Mouse (Mus musculus) embryonic facial prominence, embryonic 11.5 days (tissue): ENCODE measurements around the gene Klhl8. TPM values are rescaled to one million over a fixed set of nuclear protein-coding genes. Genes with fewer than 3 reads are reported as not detected.
"Not testable (repeated sequence)": the region's sequence is repeated elsewhere in the genome, so short reads cannot be mapped to it uniquely, and the experiment has no call there.

Experiments used
- ATAC-seq: fragments of 200-750 bp; cut with Nextera tagmentation; replicated peaks from 2 replicates; pipeline ENCODE4 v1.8.0; 2017; ENCODE audit warnings: low read depth; ENCODE audit not compliant: insufficient number of reproducible peaks, low FRiP score, low TSS enrichment
- DNase-seq: peaks from one replicate; pipeline ENCODE4 v3.0.0-alpha.2; 2015; ENCODE audit warnings: low spot score
- H3K27ac ChIP-seq: fragments of 300-500 bp; sonication (generic); replicated peaks from 2 replicates; pipeline ENCODE4 v1.5.1; 2014; ENCODE audit warnings: mild to moderate bottlenecking, low read depth, low read length, control low read depth
- H3K27me3 ChIP-seq: fragments of 300-500 bp; sonication (generic); 2 replicates; pipeline ENCODE4 v1.6.1; 2014; ENCODE audit warnings: mild to moderate bottlenecking, low read length, moderate library complexity, mixed read lengths; ENCODE audit not compliant: control insufficient read depth, insufficient read depth
- H3K36me3 ChIP-seq: fragments of 300-500 bp; sonication (generic); replicated peaks from 2 replicates; pipeline ENCODE4 v1.6.1; 2014; ENCODE audit warnings: low read depth, mild to moderate bottlenecking, low read length, moderate library complexity, mixed read lengths; ENCODE audit not compliant: control insufficient read depth, insufficient read depth
- H3K4me1 ChIP-seq: fragments of 300-500 bp; sonication (generic); 2 replicates; pipeline ENCODE4 v1.6.1; 2014; ENCODE audit warnings: low read length, mixed read lengths; ENCODE audit not compliant: control insufficient read depth, insufficient read depth
- H3K4me2 ChIP-seq: fragments of 300-500 bp; sonication (generic); 2 replicates; pipeline ENCODE4 v1.6.1; 2014; ENCODE audit warnings: low read depth, mild to moderate bottlenecking, control low read depth, low read length, moderate library complexity
- H3K4me3 ChIP-seq: fragments of 300-500 bp; sonication (generic); 2 replicates; pipeline ENCODE4 v1.5.1; 2014; ENCODE audit warnings: low read depth, low read length, control low read depth
- H3K9ac ChIP-seq: fragments of 300-500 bp; sonication (generic); replicated peaks from 2 replicates; pipeline ENCODE4 v1.6.1; 2014; ENCODE audit warnings: mild to moderate bottlenecking, control low read depth, low read length
- H3K9me3 ChIP-seq: fragments of 300-500 bp; sonication (generic); replicated peaks from 2 replicates; pipeline ENCODE4 v1.6.1; 2016; ENCODE audit warnings: mild to moderate bottlenecking, low read length, inconsistent platforms, mixed read lengths; ENCODE audit not compliant: control insufficient read depth
- WGBS: fragments of 180-500 bp; shearing (Covaris S2); extraction: QIAGEN DNeasy Blood & Tissue Kit; methylation state at CpG from one replicate; pipeline ENCODE4 v1.1.7; 2014; 5-methylcytosine and 5-hydroxymethylcytosine counted together
- polyA plus RNA-seq: library from polyadenylated mRNA; unstranded; fragments of >200 nt; fragmentation: Nextera tagmentation; extraction: Ambion mirVana; gene quantifications from 2 replicates; pipeline ENCODE4 v1.2.1, GENCODE M21; 2014

Klhl8 gene
- polyA plus RNA-seq = 13.4 and 14.4 TPM in 2 replicates

DNA sequence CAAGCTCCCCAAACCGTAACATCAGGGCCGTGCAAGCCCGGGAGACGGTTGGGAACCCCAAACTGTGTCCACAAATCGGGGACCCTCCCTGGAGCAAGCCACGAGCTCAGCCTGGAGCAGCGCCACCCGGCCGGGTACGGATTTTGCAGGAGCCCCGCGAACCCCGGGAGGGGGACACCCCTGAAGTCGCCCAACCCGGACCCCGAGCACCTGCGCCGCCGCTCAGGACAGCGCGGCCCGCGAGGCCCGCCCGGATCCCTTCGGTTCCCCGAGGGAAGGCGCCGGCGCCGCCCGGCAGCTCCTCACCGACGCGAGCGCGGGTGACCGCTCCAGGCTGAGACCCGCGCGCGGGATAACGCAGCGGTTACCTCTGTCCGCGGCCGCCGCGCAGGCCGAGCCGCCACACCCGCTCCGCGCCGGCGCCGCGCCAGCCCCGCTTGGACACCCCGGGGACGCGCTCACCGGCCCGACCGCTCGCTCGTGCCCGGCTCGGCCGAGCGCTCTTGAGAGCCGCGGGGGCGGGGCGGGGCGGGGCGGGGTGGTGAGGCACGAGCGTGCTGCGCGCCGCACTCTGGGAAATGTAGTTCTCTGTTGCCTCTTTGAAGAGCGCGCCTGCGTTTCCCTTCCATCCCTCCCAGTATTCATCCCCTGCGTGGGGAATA lies at the start of gene Klhl8:
Gene Klhl8, minus strand, starts transcription at position 512 of the 662 bp plus-strand sequence.
- Histone ChIP-seq H3K27ac (no peak within 1 kb of the TSS), H3K4me1 (no peaks in the 10 kb centered on the region), H3K27me3 (no peaks in the 10 kb centered on the region), H3K36me3 (no peaks in the 10 kb centered on the region), H3K9me3 (no peaks in the 10 kb centered on the region), H3K9ac (peak within 1 kb of the TSS; percentile 72), H3K4me2 (peak within 1 kb of the TSS; percentile 71), H3K4me3 (peak within 1 kb of the TSS; percentile 67)
- DNase-seq (peak; percentile 95), ATAC-seq (peak; percentile 94)
- under 1% methylated on average over 76 of the region's 86 CpGs for WGBS

DNA sequence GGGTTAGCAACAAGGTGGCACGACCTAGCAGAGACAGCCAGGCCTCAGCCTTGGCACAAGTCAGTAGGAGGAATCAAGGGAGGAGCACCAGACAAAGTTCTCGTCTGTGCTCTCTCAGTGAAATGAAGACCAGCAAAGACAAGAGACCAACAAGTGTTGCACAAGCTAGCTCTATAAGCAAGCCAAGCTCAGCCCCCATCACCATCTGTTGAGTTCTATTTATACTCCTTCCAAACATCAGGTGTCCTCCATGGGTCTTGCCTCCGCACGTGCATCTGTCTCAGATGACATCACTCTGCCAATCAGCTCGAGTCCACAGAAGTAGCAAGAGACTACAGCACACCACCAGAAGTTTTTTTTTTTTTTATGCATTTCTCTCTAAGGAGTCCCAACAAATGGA lies 43.6 kb upstream of the Klhl8 start:
- no peak overlapping the region for H3K4me3 ChIP-seq
- H3K9ac ChIP-seq = no peak overlapping the region
- ATAC-seq = no peak
- 82% methylated on average over 5 of the region's 5 CpGs for WGBS
- no peak overlapping the region for H3K4me2 ChIP-seq
- H3K27ac ChIP-seq = no peak overlapping the region
- no peaks in the 10 kb centered on the region for H3K27me3 ChIP-seq
- no peak for DNase-seq
- no peaks in the 10 kb centered on the region for H3K4me1 ChIP-seq
- H3K9me3 ChIP-seq = no peaks in the 10 kb centered on the region
- no peaks in the 10 kb centered on the region for H3K36me3 ChIP-seq

DNA sequence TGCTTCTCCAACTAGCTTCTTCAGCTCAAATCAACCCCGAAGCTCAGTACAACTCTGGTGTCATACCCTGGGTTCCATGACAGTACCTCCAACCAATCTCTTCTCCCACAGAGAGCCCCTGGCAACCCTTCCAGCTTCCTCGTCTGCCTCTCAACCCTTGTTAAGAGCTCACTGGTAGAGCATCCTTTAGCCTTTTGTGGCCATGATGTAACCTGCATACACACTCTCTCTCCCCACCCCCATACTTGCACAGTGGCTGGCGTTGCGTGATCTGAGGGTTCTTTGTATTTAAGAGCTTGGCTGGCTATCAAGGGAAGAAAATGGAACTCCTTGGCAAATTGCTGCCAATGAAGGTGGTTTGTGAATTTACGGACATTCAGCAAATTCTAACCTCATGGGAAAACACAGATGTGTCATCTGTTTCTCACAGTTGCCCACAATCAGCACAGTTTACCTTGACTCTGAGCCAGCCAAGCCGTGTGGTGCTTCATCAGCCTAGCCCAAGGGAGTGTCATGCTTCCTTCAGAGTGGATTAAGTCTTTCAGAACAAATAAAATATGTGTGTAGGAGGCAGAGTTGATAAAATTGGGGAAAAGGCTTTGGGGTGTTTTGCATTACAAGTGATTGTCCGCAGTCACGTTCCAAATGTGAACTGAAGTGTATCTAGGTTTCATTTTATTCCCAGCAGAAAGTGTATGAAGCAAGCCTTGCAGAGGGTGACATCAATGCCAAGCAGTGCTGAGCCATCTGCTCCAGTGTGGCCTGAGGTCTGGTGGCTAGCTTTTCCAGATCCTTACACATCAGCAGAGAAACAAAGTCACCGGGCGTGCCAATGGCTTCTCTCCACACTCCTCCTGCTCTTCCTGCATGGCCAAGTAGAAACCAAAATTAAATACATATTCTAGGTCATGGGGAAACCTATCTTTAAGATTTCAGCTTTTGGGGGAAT lies 42.4 kb upstream of the Klhl8 start:
- DNase-seq = no peak
- no peaks in the 10 kb centered on the region for H3K9me3 ChIP-seq
- H3K9ac ChIP-seq = no peak overlapping the region
- no peak overlapping the region for H3K4me2 ChIP-seq
- H3K4me1 ChIP-seq = no peaks in the 10 kb centered on the region
- no peaks in the 10 kb centered on the region for H3K36me3 ChIP-seq
- H3K27me3 ChIP-seq = no peaks in the 10 kb centered on the region
- no peak overlapping the region for H3K27ac ChIP-seq
- no peak for ATAC-seq
- H3K4me3 ChIP-seq = no peak overlapping the region
- 87% methylated on average over 10 of the region's 10 CpGs for WGBS

DNA sequence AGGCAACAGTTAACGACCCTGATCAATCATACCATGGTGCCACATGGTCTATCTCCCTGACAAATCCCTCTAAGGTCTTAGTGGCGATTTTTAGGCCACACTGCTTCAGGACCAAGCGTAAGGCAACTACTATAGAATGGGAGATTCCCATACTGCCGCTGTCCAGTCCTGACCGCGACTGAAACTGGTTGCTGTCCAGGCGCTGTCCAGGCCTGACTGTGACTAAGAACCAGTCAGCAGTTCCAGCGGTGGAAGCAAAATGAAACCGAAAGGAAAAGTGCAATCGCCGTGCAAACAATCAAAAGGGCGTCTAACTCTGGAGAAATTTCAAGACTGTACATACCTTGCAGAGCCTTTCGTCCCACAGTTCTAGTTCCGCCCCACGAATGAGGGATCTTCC lies 39.1 kb upstream of the Klhl8 start:
- 91% methylated on average over 15 of the region's 15 CpGs for WGBS
- not testable (repeated sequence) for H3K9ac ChIP-seq, H3K4me2 ChIP-seq, H3K4me1 ChIP-seq, H3K27me3 ChIP-seq, ATAC-seq, H3K4me3 ChIP-seq, H3K36me3 ChIP-seq, H3K27ac ChIP-seq, H3K9me3 ChIP-seq, DNase-seq

DNA sequence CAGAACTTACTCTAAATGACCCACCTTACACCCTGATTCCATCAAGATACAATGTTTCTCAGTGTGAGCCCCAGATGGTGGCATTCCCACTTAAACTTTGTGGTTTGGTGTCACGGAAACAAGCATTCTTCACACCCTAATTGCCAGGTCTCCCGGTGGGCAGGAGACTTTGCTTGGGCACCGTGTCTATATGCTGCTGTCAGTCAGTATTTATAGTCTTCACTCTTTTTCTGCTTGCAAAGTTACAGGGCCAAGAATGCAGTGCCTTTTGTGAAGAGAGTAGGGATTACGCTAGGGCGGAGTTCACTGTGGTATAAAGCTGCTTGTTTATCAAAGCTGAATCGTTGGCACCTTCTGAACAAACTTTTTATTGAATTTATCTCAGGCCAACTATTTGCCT lies 32.1 kb upstream of the Klhl8 start:
- no peaks in the 10 kb centered on the region for H3K27me3 ChIP-seq
- H3K9me3 ChIP-seq = no peaks in the 10 kb centered on the region
- ATAC-seq (no peak), DNase-seq (no peak)
- no peak overlapping the region for H3K4me2 ChIP-seq
- no peak overlapping the region for H3K9ac ChIP-seq
- 55% methylated on average over 6 of the region's 6 CpGs for WGBS
- no peaks in the 10 kb centered on the region for H3K4me1 ChIP-seq
- H3K4me3 ChIP-seq = no peak overlapping the region
- H3K27ac ChIP-seq = no peak overlapping the region
- no peaks in the 10 kb centered on the region for H3K36me3 ChIP-seq

DNA sequence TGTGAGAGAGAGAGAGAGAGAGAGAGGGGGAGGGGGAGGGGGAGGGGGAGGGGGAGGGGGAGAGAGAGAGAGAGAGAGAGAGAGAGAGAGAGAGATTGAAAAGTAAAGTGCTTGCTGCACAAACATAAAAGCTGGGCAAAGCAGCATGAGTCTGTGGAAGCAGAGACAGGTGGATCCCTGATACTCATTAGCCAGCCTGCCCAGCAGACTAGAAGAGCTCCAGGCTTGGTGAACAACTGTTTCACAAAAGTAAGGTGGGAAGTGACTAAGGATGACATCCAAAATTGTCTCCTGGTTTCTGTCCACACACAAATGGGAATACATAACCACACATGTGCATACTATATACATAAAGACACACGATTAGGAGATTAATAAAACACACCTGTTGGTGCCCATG lies 28.8 kb upstream of the Klhl8 start:
- Histone ChIP-seq H3K9me3 (no peaks in the 10 kb centered on the region), H3K27ac (no peak overlapping the region)
- 73% methylated on average over 1 of the region's 1 CpGs for WGBS

DNA sequence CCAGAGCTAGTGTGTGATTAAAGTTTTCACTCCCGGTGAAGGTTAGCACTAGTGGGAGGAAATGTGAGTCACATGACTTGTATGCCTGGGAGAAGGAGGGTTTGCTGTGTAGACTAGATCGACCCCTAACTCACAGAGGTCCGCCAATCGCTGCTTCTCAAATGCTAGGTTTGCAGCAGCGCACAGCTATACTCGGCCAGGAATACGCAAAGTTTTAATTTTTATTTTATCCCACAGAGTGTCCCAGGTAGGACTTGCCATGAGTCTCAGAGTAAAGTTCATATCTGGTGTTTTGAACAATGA lies 28.2 kb upstream of the Klhl8 start:
- no peak overlapping the region for H3K27ac ChIP-seq
- H3K4me1 ChIP-seq = no peaks in the 10 kb centered on the region
- H3K4me3 ChIP-seq = no peak overlapping the region
- DNase-seq (no peak), ATAC-seq (0 out of 2 replicates have a peak, but pooled peaks have one; percentile 30)
- 74% methylated on average over 7 of the region's 7 CpGs for WGBS
- no peaks in the 10 kb centered on the region for H3K36me3 ChIP-seq
- no peak overlapping the region for H3K4me2 ChIP-seq
- H3K27me3 ChIP-seq = no peaks in the 10 kb centered on the region
- H3K9ac ChIP-seq = no peak overlapping the region
- H3K9me3 ChIP-seq = no peaks in the 10 kb centered on the region

More for the DNA sequence above, 28.8 kb upstream of the Klhl8 start:
- ATAC-seq = no peak
- no peak for DNase-seq
- no peak overlapping the region for H3K4me2 ChIP-seq
- H3K9ac ChIP-seq = no peak overlapping the region
- H3K4me3 ChIP-seq = no peak overlapping the region
- no peaks in the 10 kb centered on the region for H3K27me3 ChIP-seq
- no peaks in the 10 kb centered on the region for H3K4me1 ChIP-seq
- H3K36me3 ChIP-seq = no peaks in the 10 kb centered on the region
